Mouse (Mus musculus) hindbrain, embryonic 11.5 days (tissue): ENCODE data around the gene Dnah3. TPM values are rescaled to one million over a fixed set of nuclear protein-coding genes. Genes with fewer than 3 reads are reported as not detected.

Source experiments
- ATAC-seq: fragments of 200-750 bp; cut with Nextera tagmentation; 2 replicates; pipeline ENCODE4 v1.8.0; 2017; ENCODE audit warnings: mild to moderate bottlenecking, moderate TSS enrichment, moderate library complexity; ENCODE audit not compliant: low FRiP score
- DNase-seq: peaks from one replicate; pipeline ENCODE4 v3.0.0-alpha.2; 2015; ENCODE audit warnings: low spot score
- H3K27ac ChIP-seq: fragments of 300-500 bp; sonication (generic); 2 replicates; pipeline ENCODE4 v1.5.1; 2014; ENCODE audit warnings: mild to moderate bottlenecking, low read depth, low read length
- H3K27me3 ChIP-seq: fragments of 300-500 bp; sonication (generic); 2 replicates; pipeline ENCODE4 v1.6.1; 2014; ENCODE audit warnings: mild to moderate bottlenecking, low read length, moderate library complexity, mixed read lengths; ENCODE audit not compliant: control insufficient read depth, insufficient read depth
- H3K36me3 ChIP-seq: fragments of 300-500 bp; sonication (generic); 2 replicates; pipeline ENCODE4 v1.6.1; 2014; ENCODE audit warnings: mild to moderate bottlenecking, low read length, moderate library complexity, mixed read lengths; ENCODE audit not compliant: control insufficient read depth, insufficient read depth
- H3K4me1 ChIP-seq: fragments of 300-500 bp; sonication (generic); replicated peaks from 2 replicates; pipeline ENCODE4 v1.6.1; 2014; ENCODE audit warnings: low read length, mixed read lengths; ENCODE audit not compliant: control insufficient read depth, insufficient read depth
- H3K4me2 ChIP-seq: fragments of 300-500 bp; sonication (generic); replicated peaks from 2 replicates; pipeline ENCODE4 v1.6.1; 2014; ENCODE audit warnings: mild to moderate bottlenecking, low read depth, low read length
- H3K4me3 ChIP-seq: fragments of 300-500 bp; sonication (generic); 2 replicates; pipeline ENCODE4 v1.5.1; 2014; ENCODE audit warnings: low read depth, low read length
- H3K9ac ChIP-seq: fragments of 300-500 bp; sonication (generic); 2 replicates; pipeline ENCODE4 v1.6.1; 2014; ENCODE audit warnings: low read depth, low read length
- H3K9me3 ChIP-seq: fragments of 300-500 bp; sonication (generic); 2 replicates; pipeline ENCODE4 v1.6.1; 2016; ENCODE audit warnings: low read length; ENCODE audit not compliant: control insufficient read depth
- WGBS: fragments of 180-500 bp; shearing (Covaris S2); extraction: QIAGEN DNeasy Blood & Tissue Kit; methylation state at CpG from one replicate; pipeline ENCODE4 v1.1.7; 2014; 5-methylcytosine and 5-hydroxymethylcytosine counted together
- polyA plus RNA-seq: library from polyadenylated mRNA; unstranded; fragments of >200 nt; fragmentation: Nextera tagmentation; extraction: Ambion mirVana; gene quantifications from 2 replicates; pipeline ENCODE4 v1.2.1, GENCODE M21; 2014

Dnah3 gene
- polyA plus RNA-seq, 1 experiment from 2014 or later, result 0.34 TPM

GRCm38 (mm10) chr7:120034996-120035395 is 60.1 kb downstream of the Dnah3 start:
- 83% methylated on average over 4 of the region's 4 CpGs for WGBS
- no peak overlapping the region for H3K4me3 ChIP-seq
- ATAC-seq (peak; percentile 14; the same call in 1 of the 2 replicates), DNase-seq (no peak)
- H3K9me3 ChIP-seq, result no peaks in the 10 kb centered on the region
- H3K9ac ChIP-seq, result no peak overlapping the region
- H3K4me1 ChIP-seq, result no peaks in the 10 kb centered on the region
- H3K27ac ChIP-seq, result no peak overlapping the region
- no peak overlapping the region for H3K4me2 ChIP-seq
- no peaks in the 10 kb centered on the region for H3K27me3 ChIP-seq
- no peaks in the 10 kb centered on the region for H3K36me3 ChIP-seq

- no peak overlapping the region for H3K4me2 ChIP-seq
- 65% methylated on average over 1 of the region's 1 CpGs for WGBS
- no peak overlapping the region for H3K4me3 ChIP-seq
- peak; percentile 51 for ATAC-seq
- no peaks in the 10 kb centered on the region for H3K27me3 ChIP-seq
- no peaks in the 10 kb centered on the region for H3K4me1 ChIP-seq
- DNase-seq, result peak; percentile 2
- no peak overlapping the region for H3K9ac ChIP-seq
- H3K27ac ChIP-seq, result no peak overlapping the region
- no peaks in the 10 kb centered on the region for H3K9me3 ChIP-seq
- no peaks in the 10 kb centered on the region for H3K36me3 ChIP-seq
Observed at GRCm38 (mm10) chr7:120034566-120034965, 60.5 kb downstream of the Dnah3 start.

GRCm38 (mm10) chr7:120028669-120029068 is 66.4 kb downstream of the Dnah3 start:
- H3K4me1 ChIP-seq, result no peaks in the 10 kb centered on the region
- no peaks in the 10 kb centered on the region for H3K27me3 ChIP-seq
- H3K9me3 ChIP-seq, result no peaks in the 10 kb centered on the region
- H3K4me2 ChIP-seq, result no peak overlapping the region
- H3K36me3 ChIP-seq, result no peaks in the 10 kb centered on the region
- 84% methylated on average over 1 of the region's 1 CpGs for WGBS
- H3K9ac ChIP-seq, result no peak overlapping the region
- no peak for ATAC-seq
- no peak overlapping the region for H3K27ac ChIP-seq
- DNase-seq, result no peak
- H3K4me3 ChIP-seq, result no peak overlapping the region

GRCm38 (mm10) chr7:119997066-119997465 is 98.0 kb downstream of the Dnah3 start:
- DNase-seq (no peak), ATAC-seq (no peak)
- Histone ChIP-seq H3K4me2 (no peak overlapping the region), H3K4me1 (no peaks in the 10 kb centered on the region), H3K27me3 (no peaks in the 10 kb centered on the region), H3K36me3 (no peaks in the 10 kb centered on the region), H3K4me3 (no peak overlapping the region), H3K27ac (no peak overlapping the region), H3K9ac (no peak overlapping the region), H3K9me3 (no peaks in the 10 kb centered on the region)
- 84% methylated on average over 6 of the region's 6 CpGs for WGBS

- DNase-seq (no peak), ATAC-seq (no peak)
- Histone ChIP-seq H3K9me3 (no peaks in the 10 kb centered on the region), H3K4me3 (no peak overlapping the region), H3K36me3 (no peaks in the 10 kb centered on the region), H3K9ac (no peak overlapping the region), H3K27ac (no peak overlapping the region), H3K4me1 (no peaks in the 10 kb centered on the region), H3K27me3 (no peaks in the 10 kb centered on the region), H3K4me2 (no peak overlapping the region)
- WGBS, result 83% methylated on average over 3 of the region's 3 CpGs
Observed at GRCm38 (mm10) chr7:119985279-119985912, 109.7 kb downstream of the Dnah3 start.

- ATAC-seq (no peak), DNase-seq (no peak)
Observed at GRCm38 (mm10) chr7:119980170-119980569, 114.9 kb downstream of the Dnah3 start.

GRCm38 (mm10) chr7:119978576-119978975 is 116.5 kb downstream of the Dnah3 start:
- H3K36me3 ChIP-seq, result no peaks in the 10 kb centered on the region

More at GRCm38 (mm10) chr7:119980170-119980569, 114.9 kb downstream of the Dnah3 start:
- no peaks in the 10 kb centered on the region for H3K27me3 ChIP-seq
- H3K36me3 ChIP-seq, result no peaks in the 10 kb centered on the region
- no peaks in the 10 kb centered on the region for H3K9me3 ChIP-seq
- no peak overlapping the region for H3K27ac ChIP-seq
- no peak overlapping the region for H3K9ac ChIP-seq
- no peak overlapping the region for H3K4me3 ChIP-seq
- H3K4me1 ChIP-seq, result no peaks in the 10 kb centered on the region
- 91% methylated on average over 3 of the region's 3 CpGs for WGBS
- no peak overlapping the region for H3K4me2 ChIP-seq

GRCm38 (mm10) chr7:119977574-119977973 is 117.5 kb downstream of the Dnah3 start:
- no peak for ATAC-seq
- no peak for DNase-seq
- no peak overlapping the region for H3K27ac ChIP-seq

More at GRCm38 (mm10) chr7:119978576-119978975, 116.5 kb downstream of the Dnah3 start:
- Histone ChIP-seq H3K9ac (no peak overlapping the region), H3K4me3 (no peak overlapping the region), H3K9me3 (no peaks in the 10 kb centered on the region), H3K27ac (no peak overlapping the region), H3K4me2 (no peak overlapping the region), H3K4me1 (no peaks in the 10 kb centered on the region), H3K27me3 (no peaks in the 10 kb centered on the region)
- no peak for ATAC-seq
- DNase-seq, result no peak

GRCm38 (mm10) chr7:119976256-119976655 is 118.8 kb downstream of the Dnah3 start:
- DNase-seq, result no peak
- Histone ChIP-seq H3K9ac (no peak overlapping the region), H3K9me3 (no peaks in the 10 kb centered on the region), H3K36me3 (no peaks in the 10 kb centered on the region), H3K27me3 (no peaks in the 10 kb centered on the region), H3K4me3 (no peak overlapping the region), H3K27ac (no peak overlapping the region), H3K4me2 (no peak overlapping the region), H3K4me1 (no peaks in the 10 kb centered on the region)
- WGBS, result 88% methylated on average over 6 of the region's 6 CpGs
- no peak for ATAC-seq

More at GRCm38 (mm10) chr7:119977574-119977973, 117.5 kb downstream of the Dnah3 start:
- Histone ChIP-seq H3K36me3 (no peaks in the 10 kb centered on the region), H3K27me3 (no peaks in the 10 kb centered on the region), H3K4me3 (no peak overlapping the region), H3K4me1 (no peaks in the 10 kb centered on the region), H3K9ac (no peak overlapping the region), H3K4me2 (no peak overlapping the region), H3K9me3 (no peaks in the 10 kb centered on the region)
- 88% methylated on average over 7 of the region's 7 CpGs for WGBS
